ENCODE assay signal across 7 mouse cellular contexts in the genomic region with DNA sequence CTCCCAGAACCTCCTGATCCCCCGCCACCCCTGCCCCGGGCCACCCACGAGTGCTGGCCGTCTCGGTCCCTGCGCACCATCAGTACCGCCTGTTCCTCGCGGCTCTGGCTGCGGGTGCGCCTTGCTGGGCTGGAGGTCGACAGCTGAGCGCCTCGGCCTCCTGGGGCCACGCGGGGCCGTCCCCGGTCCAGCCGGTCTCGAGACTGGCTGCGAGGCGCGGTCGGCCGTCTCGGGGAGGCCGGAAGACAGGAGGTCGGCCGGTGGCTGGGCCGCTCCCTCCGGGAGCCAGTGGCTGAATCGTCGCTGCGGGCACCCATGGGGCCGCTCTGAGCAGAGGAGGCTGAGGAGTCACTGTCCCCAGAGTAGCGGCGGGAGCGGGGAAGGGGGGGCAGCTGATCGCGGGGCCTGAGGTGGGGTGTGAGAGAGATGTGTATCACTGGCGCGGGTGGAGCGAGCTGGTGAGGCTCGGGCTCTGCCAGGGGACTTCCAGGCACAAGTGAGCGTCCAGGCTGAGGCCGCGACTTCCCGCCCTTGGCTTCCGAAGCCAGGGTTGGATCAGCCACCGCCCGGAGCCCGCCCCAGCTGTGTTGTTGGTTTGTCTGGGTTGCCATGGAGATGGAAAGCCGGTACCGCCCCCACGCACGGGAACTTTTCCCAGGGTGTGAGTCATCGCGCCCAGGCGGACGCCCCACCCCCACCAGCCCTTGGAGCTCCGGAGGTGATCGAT. TPM values are rescaled to one million over a fixed set of nuclear protein-coding genes. Genes with fewer than 3 reads are reported as not detected.
DNase-seq lines count a peak whose midpoint lies in the region; ATAC-seq lines count a peak whose summit lies in the region.

No protein-coding gene starts in this region.

- H3K27me3 ChIP-seq in embryonic facial prominence, embryonic 10.5 days (replicated peaks; ENCODE audit: low read depth, poor library complexity, severe bottlenecking) = peaks cover 85% of the 10 kb centered on the region
- H3K27me3 ChIP-seq in midbrain, embryonic 11.5 days (ENCODE audit: control insufficient read depth, insufficient read depth, low read length) = peaks cover 81% of the 10 kb centered on the region

- 1% methylated on average over 62 of the region's 62 CpGs for WGBS in embryonic facial prominence, embryonic 10.5 days
- WGBS in midbrain, embryonic 11.5 days = 2% methylated on average over 61 of the region's 62 CpGs

- peaks cover 80% of the 10 kb centered on the region for H3K4me1 ChIP-seq in embryonic facial prominence, embryonic 10.5 days
- peaks cover 45% of the 10 kb centered on the region for H3K4me1 ChIP-seq in midbrain, embryonic 11.5 days (ENCODE audit: control insufficient read depth, insufficient read depth, low read length)

- H3K9ac ChIP-seq in midbrain, embryonic 11.5 days (ENCODE audit: low read length) = peak overlapping the region; percentile 35; the same call in 1 of the 2 replicates

- peaks cover 11% of the 10 kb centered on the region; the same call in 1 of the 2 replicates for H3K36me3 ChIP-seq in embryonic facial prominence, embryonic 10.5 days (replicated peaks)
- no peaks in the 10 kb centered on the region for H3K36me3 ChIP-seq in midbrain, embryonic 11.5 days (ENCODE audit: control insufficient read depth, insufficient read depth, low read length)

- H3K4me3 ChIP-seq in embryonic facial prominence, embryonic 10.5 days = peak overlapping the region; percentile 58
- H3K4me3 ChIP-seq in midbrain, embryonic 11.5 days (ENCODE audit: low read depth, low read length) = peak overlapping the region; percentile 22

- intact Hi-C loops in left cerebral cortex, postnatal 4 days (cut with DNase I) = loop anchor here (10.0 kb wide), 1 partner anchor 47 kb away; no protein-coding TSS in a partner anchor

- H3K9me3 ChIP-seq in embryonic facial prominence, embryonic 10.5 days = no peaks in the 10 kb centered on the region
- no peaks in the 10 kb centered on the region; the same call in 1 of the 2 replicates for H3K9me3 ChIP-seq in midbrain, embryonic 11.5 days (ENCODE audit: control insufficient read depth, low read length)

- peak; percentile 97 for DNase-seq in adrenal gland, postnatal 14 days
- DNase-seq in embryonic facial prominence, embryonic 10.5 days (ENCODE audit: low spot score) = peak; percentile 88
- DNase-seq in heart, adult 18-20 months = peak; percentile 97 to 99
- DNase-seq in kidney, adult 18-20 months = peak; percentile 94
- DNase-seq in left cerebral cortex, postnatal 4 days = peak; percentile 80
- DNase-seq in midbrain, embryonic 11.5 days (ENCODE audit: low spot score, missing footprints) = peak; percentile 96
- DNase-seq in skeletal muscle tissue, adult 2 months (ENCODE audit: low read depth, low spot score) = peak; percentile 89

- H3K4me2 ChIP-seq in midbrain, embryonic 11.5 days = peak overlapping the region; percentile 55

- peak; percentile 23 for ATAC-seq in midbrain, embryonic 11.5 days (ENCODE audit: low FRiP score)

- peak overlapping the region; percentile 67 for H3K27ac ChIP-seq in embryonic facial prominence, embryonic 10.5 days (replicated peaks)
- no peak overlapping the region for H3K27ac ChIP-seq in midbrain, embryonic 11.5 days (ENCODE audit: low read depth, low read length)

RNA-seq across cellular contexts. Expression of a gene that starts 3.6 kb away (rescaled TPM):
- 34.5 and 35.0 TPM in 2 replicates for total RNA-seq in adrenal gland, postnatal 14 days (2021)
- 25.3 and 25.7 TPM in 2 replicates for polyA plus RNA-seq in embryonic facial prominence, embryonic 10.5 days (2016; fragmentation: Nextera tagmentation; extraction: Ambion mirVana)
- 10 to 100 TPM; 16.1 to 17.6 TPM for total RNA-seq in heart, adult 18-20 months (2021)
- total RNA-seq in left cerebral cortex, postnatal 4 days (2021) = 10 to 100 TPM; 37.8 to 42.0 TPM
- 19.4 and 23.1 TPM in 2 replicates for polyA plus RNA-seq in midbrain, embryonic 11.5 days (2014; fragmentation: Nextera tagmentation; extraction: Ambion mirVana)

RNA-seq across cellular contexts. Expression of a gene that starts 3.6 kb away (rescaled TPM):
- 0.30 and 0.34 TPM in 2 replicates for total RNA-seq in adrenal gland, postnatal 14 days (2021)
- polyA plus RNA-seq in embryonic facial prominence, embryonic 10.5 days (2016; fragmentation: Nextera tagmentation; extraction: Ambion mirVana) = 0.54 and 0.56 TPM in 2 replicates
- 1 to 10 TPM; 3.8 to 5.6 TPM for total RNA-seq in heart, adult 18-20 months (2021)
- total RNA-seq in left cerebral cortex, postnatal 4 days (2021) = 10 to 100 TPM; 20.0 to 20.1 TPM
- 0.19 and 0.37 TPM in 2 replicates for polyA plus RNA-seq in midbrain, embryonic 11.5 days (2014; fragmentation: Nextera tagmentation; extraction: Ambion mirVana)

RNA-seq across cellular contexts. Expression of a gene that starts 37.1 kb away (rescaled TPM):
- total RNA-seq in adrenal gland, postnatal 14 days (2021) = 18.3 and 19.0 TPM in 2 replicates
- polyA plus RNA-seq in embryonic facial prominence, embryonic 10.5 days (2016; fragmentation: Nextera tagmentation; extraction: Ambion mirVana) = 30.8 and 31.9 TPM in 2 replicates
- 10 to 100 TPM; 25.6 to 28.2 TPM for total RNA-seq in heart, adult 18-20 months (2021)
- total RNA-seq in left cerebral cortex, postnatal 4 days (2021) = 10 to 100 TPM; 26.1 to 28.1 TPM
- polyA plus RNA-seq in midbrain, embryonic 11.5 days (2014; fragmentation: Nextera tagmentation; extraction: Ambion mirVana) = 20.4 and 21.3 TPM in 2 replicates

RNA-seq across cellular contexts. Expression of a gene that starts 37.5 kb away (rescaled TPM):
- 297 and 324 TPM in 2 replicates for total RNA-seq in adrenal gland, postnatal 14 days (2021)
- 961 and 969 TPM in 2 replicates for polyA plus RNA-seq in embryonic facial prominence, embryonic 10.5 days (2016; fragmentation: Nextera tagmentation; extraction: Ambion mirVana)
- total RNA-seq in heart, adult 18-20 months (2021) = 100 to 1,000 TPM in 1 of 2 experiments, 10 to 100 TPM in 1; 70.0 to 104 TPM
- total RNA-seq in left cerebral cortex, postnatal 4 days (2021) = 100 to 1,000 TPM; 380 to 389 TPM
- polyA plus RNA-seq in midbrain, embryonic 11.5 days (2014; fragmentation: Nextera tagmentation; extraction: Ambion mirVana) = 419 and 422 TPM in 2 replicates
